Mouse (Mus musculus) heart, postnatal 4 days (tissue): Measurements from ENCODE around the gene Tent5a. TPM values are rescaled to one million over a fixed set of nuclear protein-coding genes. Genes with fewer than 3 reads are reported as not detected.

Experiments used
- DNase-seq: peaks from one replicate; pipeline ENCODE4 v3.0.0; 2021
- total RNA-seq, 2 experiments: library from RNA; stranded (reverse); gene quantifications; 2 replicates each; pipeline ENCODE4 v1.2.3; 2021

Tent5a gene
- total RNA-seq, 2 experiments from 2014 or later: 23.2 to 26.2 TPM

DNA sequence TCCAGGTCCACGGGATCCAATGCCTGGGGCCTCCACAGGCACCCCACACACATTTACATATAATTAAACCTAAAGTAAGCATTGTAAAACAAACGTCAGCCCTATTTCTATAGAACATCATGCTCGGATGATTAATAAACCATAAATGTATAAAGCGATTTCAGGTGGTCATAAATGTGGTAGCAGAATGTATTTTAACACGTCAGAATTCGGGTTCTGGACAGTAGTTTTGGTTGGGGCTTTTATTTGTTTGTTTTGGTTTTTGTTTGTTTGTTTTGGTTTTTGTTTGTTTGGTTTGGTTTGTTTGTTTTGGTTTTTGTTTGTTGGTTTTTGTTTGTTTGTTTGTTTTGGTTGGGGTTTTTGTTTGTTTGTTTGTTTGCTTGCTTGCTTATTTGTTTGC, 14.7 kb downstream of the Tent5a start, which contains the start of gene Gm11114:
Gene Gm11114, plus strand, starts transcription at position 301 of the 400 bp plus-strand sequence.
- no peak for DNase-seq

DNA sequence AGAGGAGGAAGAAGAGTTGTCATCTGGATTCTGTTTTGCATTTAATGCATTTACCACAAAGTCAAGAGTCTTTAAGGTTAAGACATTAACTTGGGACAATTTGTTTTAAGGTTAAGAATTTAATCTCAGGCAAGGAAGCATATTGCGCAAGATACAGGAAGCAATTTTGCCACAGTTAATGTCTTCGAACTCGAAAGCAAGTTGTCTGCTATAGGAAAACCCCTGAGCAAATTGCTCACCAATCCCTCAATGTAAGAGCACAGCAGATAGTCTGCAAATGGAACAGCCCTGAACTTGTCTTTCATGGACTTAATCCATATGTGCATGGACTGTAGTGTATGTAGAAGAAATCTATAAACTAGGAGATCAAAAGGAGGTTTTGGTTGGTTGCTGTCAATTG, 23.8 kb downstream of the Tent5a start:
- DNase-seq: no peak

- DNase-seq: no peak
These were observed 24.3 kb downstream of the Tent5a start for GRCm38 (mm10) chr9:85302849-85303248.

GRCm38 (mm10) chr9:85274114-85274513, 53.0 kb downstream of the Tent5a start:
- no peak for DNase-seq

Other genes with a start within 250 kb of the Tent5a start
- gene Gm11114, start 14.6 kb downstream of the Tent5a start, total RNA-seq: not detected